ENCODE assay signal across 8 mouse cellular contexts in the genomic region with DNA sequence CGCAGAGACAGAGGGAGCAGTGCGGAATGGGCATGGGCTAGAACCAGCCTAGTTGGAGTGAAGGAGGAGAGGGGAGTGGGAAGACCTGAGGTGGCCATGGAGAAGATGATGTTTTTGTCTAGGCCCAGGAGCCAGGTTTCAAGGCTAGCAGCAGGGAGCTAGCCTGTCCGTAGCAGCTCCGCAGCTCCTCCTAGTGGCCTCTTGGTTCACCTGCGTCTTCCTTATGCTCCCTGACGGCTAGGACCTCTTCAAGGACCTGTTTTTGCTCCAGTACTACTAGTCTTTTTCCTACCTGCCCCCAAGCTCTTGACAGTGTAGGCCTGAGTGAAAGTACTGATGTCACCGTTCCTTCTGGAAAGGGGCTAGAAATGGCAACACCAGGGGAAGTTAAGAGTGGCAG. TPM values are rescaled to one million over a fixed set of nuclear protein-coding genes. Genes with fewer than 3 reads are reported as not detected.
DNase-seq lines count a peak whose midpoint lies in the region; ATAC-seq and TF ChIP-seq lines count a peak whose summit lies in the region.

No protein-coding gene starts in this region.

- intact Hi-C loops in heart, postnatal 10 days (cut with DNase I), result loop anchor here (1.0 kb wide), 1 partner anchor 277 kb away; no protein-coding TSS in a partner anchor

- H3K4me2 ChIP-seq in embryonic facial prominence, embryonic 11.5 days (ENCODE audit: low read depth, low read length), result no peak overlapping the region

- peak; percentile 91 for ATAC-seq in G1E (ENCODE audit: extremely low read depth, insufficient number of reproducible peaks, low FRiP score, poor library complexity, severe bottlenecking)
- 0 out of 2 replicates have a peak, but pooled peaks have one; percentile 8 for ATAC-seq in embryonic facial prominence, embryonic 11.5 days (replicated peaks; ENCODE audit: insufficient number of reproducible peaks, low FRiP score, low TSS enrichment, low read depth)

- DNase-seq in G1E (ENCODE audit: low spot score), result peak; percentile 63
- peak; percentile 74 for DNase-seq in adrenal gland, postnatal 25 days
- peak; percentile 90 for DNase-seq in embryonic facial prominence, embryonic 11.5 days (ENCODE audit: low spot score)
- DNase-seq in heart, postnatal 10 days, result peak; percentile 73 to 87
- DNase-seq in large intestine, adult 2 months (ENCODE audit: low read depth, low spot score), result peak; percentile 44
- peak; percentile 77 to 83 for DNase-seq in lung, postnatal 4 days
- DNase-seq in right cerebral cortex, postnatal 14 days, result peak; percentile 83
- peak; percentile 54 to 75 for DNase-seq in urinary bladder, postnatal 4 days (ENCODE audit: low spot score in 2 of 2)

- no peaks in the 10 kb centered on the region; the same call in 1 of the 2 replicates for H3K4me1 ChIP-seq in G1E (ENCODE audit: insufficient read depth, low read depth, low read length)
- H3K4me1 ChIP-seq in embryonic facial prominence, embryonic 11.5 days (ENCODE audit: control insufficient read depth, insufficient read depth, low read length), result no peaks in the 10 kb centered on the region; the same call in 1 of the 2 replicates

- H3K27ac ChIP-seq in embryonic facial prominence, embryonic 11.5 days (replicated peaks; ENCODE audit: low read depth, low read length), result no peak overlapping the region

- H3K9me3 ChIP-seq in G1E (replicated peaks), result peaks cover 9% of the 10 kb centered on the region
- no peaks in the 10 kb centered on the region for H3K9me3 ChIP-seq in embryonic facial prominence, embryonic 11.5 days (replicated peaks; ENCODE audit: control insufficient read depth, low read length)

- H3K4me3 ChIP-seq in G1E (ENCODE audit: low read depth, low read length), result no peak overlapping the region
- H3K4me3 ChIP-seq in embryonic facial prominence, embryonic 11.5 days (ENCODE audit: low read depth, low read length), result no peak overlapping the region

- WGBS in embryonic facial prominence, embryonic 11.5 days, result 8% methylated on average over 7 of the region's 7 CpGs
- WGBS in large intestine, adult 2 months, result 25% methylated on average over 7 of the region's 7 CpGs

- H3K27me3 ChIP-seq in G1E (ENCODE audit: insufficient read depth, low read length), result peaks cover 29% of the 10 kb centered on the region
- H3K27me3 ChIP-seq in embryonic facial prominence, embryonic 11.5 days (ENCODE audit: control insufficient read depth, insufficient read depth, low read length), result peaks cover 34% of the 10 kb centered on the region

- peaks cover 50% of the 10 kb centered on the region for H3K36me3 ChIP-seq in G1E (replicated peaks)
- no peaks in the 10 kb centered on the region for H3K36me3 ChIP-seq in embryonic facial prominence, embryonic 11.5 days (replicated peaks; ENCODE audit: control insufficient read depth, insufficient read depth, low read depth, low read length)

- H3K9ac ChIP-seq in embryonic facial prominence, embryonic 11.5 days (replicated peaks; ENCODE audit: low read length), result no peak overlapping the region

- peak; percentile 81 for TF ChIP-seq CTCF in G1E (IDR thresholded peaks at IDR 0.05; ENCODE audit: low read depth, low read length)

RNA-seq across cellular contexts. Expression of a gene that starts 4.4 kb away (rescaled TPM):
- total RNA-seq in G1E (2014; fragmentation: Nextera tagmentation) (not detected in 2 replicates), G1E (2017) (not detected in 2 replicates)
- not detected in 2 replicates for polyA plus RNA-seq in G1E (2012)
- total RNA-seq in adrenal gland, postnatal 25 days (2021), result 0.18 TPM in 1 of 2 replicates, not detected in the other
- polyA plus RNA-seq in embryonic facial prominence, embryonic 11.5 days (2014; fragmentation: Nextera tagmentation; extraction: Ambion mirVana), result 0.54 and 0.65 TPM in 2 replicates
- total RNA-seq in heart, postnatal 10 days (2021), result not detected
- polyA plus RNA-seq in large intestine, adult 2 months (2012; rRNA removed), result 0.11 and 0.18 TPM in 2 replicates

RNA-seq across cellular contexts. Expression of a gene that starts 16.3 kb away (rescaled TPM):
- 1.1 TPM in 1 of 2 replicates, not detected in the other for total RNA-seq in G1E (2014; fragmentation: Nextera tagmentation)
- under 0.01 and 0.11 TPM in 2 replicates for total RNA-seq in G1E (2017)
- not detected in 2 replicates for polyA plus RNA-seq in G1E (2012)
- total RNA-seq in adrenal gland, postnatal 25 days (2021), result 0.39 and 0.48 TPM in 2 replicates
- 0.07 and 0.11 TPM in 2 replicates for polyA plus RNA-seq in embryonic facial prominence, embryonic 11.5 days (2014; fragmentation: Nextera tagmentation; extraction: Ambion mirVana)
- under 1 TPM; 0.05 to 0.19 TPM for total RNA-seq in heart, postnatal 10 days (2021)
- polyA plus RNA-seq in large intestine, adult 2 months (2012; rRNA removed), result 0.86 and 1.5 TPM in 2 replicates

RNA-seq across cellular contexts. Expression of a gene that starts 26.9 kb away (rescaled TPM):
- total RNA-seq in G1E (2014; fragmentation: Nextera tagmentation) (not detected in 2 replicates), G1E (2017) (under 0.01 and 0.05 TPM in 2 replicates)
- not detected in 2 replicates for polyA plus RNA-seq in G1E (2012)
- 110 and 122 TPM in 2 replicates for total RNA-seq in adrenal gland, postnatal 25 days (2021)
- polyA plus RNA-seq in embryonic facial prominence, embryonic 11.5 days (2014; fragmentation: Nextera tagmentation; extraction: Ambion mirVana), result 0.60 and 0.65 TPM in 2 replicates
- 100 to 1,000 TPM; 228 to 235 TPM for total RNA-seq in heart, postnatal 10 days (2021)
- 6.4 and 9.1 TPM in 2 replicates for polyA plus RNA-seq in large intestine, adult 2 months (2012; rRNA removed)

RNA-seq across cellular contexts. Expression of a gene that starts 51.6 kb away (rescaled TPM):
- 28.3 and 29.5 TPM in 2 replicates for total RNA-seq in G1E (2014; fragmentation: Nextera tagmentation)
- total RNA-seq in G1E (2017), result 19.2 and 19.7 TPM in 2 replicates
- polyA plus RNA-seq in G1E (2012), result 10.6 and 12.8 TPM in 2 replicates
- total RNA-seq in adrenal gland, postnatal 25 days (2021), result 11.8 and 13.1 TPM in 2 replicates
- 11.4 and 12.3 TPM in 2 replicates for polyA plus RNA-seq in embryonic facial prominence, embryonic 11.5 days (2014; fragmentation: Nextera tagmentation; extraction: Ambion mirVana)
- total RNA-seq in heart, postnatal 10 days (2021), result 1 to 10 TPM; 9.1 TPM
- polyA plus RNA-seq in large intestine, adult 2 months (2012; rRNA removed), result 3.4 and 5.4 TPM in 2 replicates

Comparison
In these comparisons a context has a peak if more than half of its experiments do, and no peak if none do; other contexts are left out.
1. RNA of a gene that starts 26.9 kb away (total RNA-seq): 228 to 235 TPM in heart, postnatal 10 days and 110 to 122 TPM in adrenal gland, postnatal 25 days; under 0.01 to 0.05 TPM in G1E; every median in the first group is over 100 times any median in the second.
2. Peak in every context shown above with its lines, with median percentiles within 50 percentile points of each other: DNase-seq.